Mouse (Mus musculus): ENCODE results near the gene Rln1. TPM values are rescaled to one million over a fixed set of nuclear protein-coding genes. Genes with fewer than 3 reads are reported as not detected.

Rln1 gene
- total RNA-seq (2021) = not detected
- long read RNA-seq, experiment 1 = 0 reads
- long read RNA-seq, experiment 2 = 0 reads

- intact Hi-C loops (cut with DNase I) = no loop called here
- DNase-seq = peak; percentile 19 to 35
Measured at GRCm38 (mm10) chr19:29334068-29334745, at the start of gene Rln1. Rln1 (minus strand) TSS chr19:29334670.

GRCm38 (mm10) chr19:29383368-29383767 lies 48.9 kb upstream of the Rln1 start:
- no peak for DNase-seq
- intact Hi-C loops (cut with DNase I) = no loop called here

GRCm38 (mm10) chr19:29379839-29380603 lies 45.6 kb upstream of the Rln1 start:
- intact Hi-C loops (cut with DNase I) = no loop called here
- DNase-seq = no peak

GRCm38 (mm10) chr19:29376382-29376781 lies 41.9 kb upstream of the Rln1 start:
- intact Hi-C loops (cut with DNase I) = no loop called here
- no peak for DNase-seq

- intact Hi-C loops (cut with DNase I) = no loop called here
Measured at GRCm38 (mm10) chr19:29374947-29375346, 40.5 kb upstream of the Rln1 start.

GRCm38 (mm10) chr19:29373438-29373837 lies 39.0 kb upstream of the Rln1 start:
- no peak for DNase-seq
- intact Hi-C loops (cut with DNase I) = no loop called here

More at GRCm38 (mm10) chr19:29374947-29375346, 40.5 kb upstream of the Rln1 start:
- no peak for DNase-seq

GRCm38 (mm10) chr19:29372621-29373020 lies 38.2 kb upstream of the Rln1 start:
- no peak for DNase-seq
- intact Hi-C loops (cut with DNase I) = no loop called here

- intact Hi-C loops (cut with DNase I) = no loop called here
- no peak for DNase-seq
Measured at GRCm38 (mm10) chr19:29372138-29372537, 37.7 kb upstream of the Rln1 start.

- intact Hi-C loops (cut with DNase I) = no loop called here
- DNase-seq = no peak
Measured at GRCm38 (mm10) chr19:29371284-29372081, 37.0 kb upstream of the Rln1 start.

GRCm38 (mm10) chr19:29370545-29371283 lies 36.2 kb upstream of the Rln1 start:
- intact Hi-C loops (cut with DNase I) = no loop called here
- no peak for DNase-seq

- intact Hi-C loops (cut with DNase I) = no loop called here
- no peak for DNase-seq
Measured at GRCm38 (mm10) chr19:29370112-29370511, 35.6 kb upstream of the Rln1 start.

- DNase-seq = no peak
- intact Hi-C loops (cut with DNase I) = no loop called here
Measured at GRCm38 (mm10) chr19:29368671-29369309, 34.3 kb upstream of the Rln1 start.

GRCm38 (mm10) chr19:29368041-29368440 lies 33.6 kb upstream of the Rln1 start:
- intact Hi-C loops (cut with DNase I) = no loop called here
- no peak for DNase-seq

- peak; percentile 76 for DNase-seq
- intact Hi-C loops (cut with DNase I) = no loop called here
Measured at GRCm38 (mm10) chr19:29366969-29367622, 32.6 kb upstream of the Rln1 start, which contains the start of the genes Plgrkt and Cd274. Plgrkt (minus strand) TSS chr19:29367390. Cd274 (plus strand) TSS chr19:29367455.

- intact Hi-C loops (cut with DNase I) = no loop called here
- no peak for DNase-seq
Measured at GRCm38 (mm10) chr19:29366226-29366968, 31.9 kb upstream of the Rln1 start.

- intact Hi-C loops (cut with DNase I) = no loop called here
- DNase-seq = no peak
Measured at GRCm38 (mm10) chr19:29365105-29365504, 30.6 kb upstream of the Rln1 start.

- DNase-seq = no peak
- intact Hi-C loops (cut with DNase I) = loop anchor here (5.0 kb wide), 1 partner anchor 198 kb away; no protein-coding TSS in a partner anchor
Measured at GRCm38 (mm10) chr19:29364076-29364475, 29.6 kb upstream of the Rln1 start.

- DNase-seq = no peak
- intact Hi-C loops (cut with DNase I) = loop anchor here (5.0 kb wide), 1 partner anchor 199 kb away; no protein-coding TSS in a partner anchor
Measured at GRCm38 (mm10) chr19:29363557-29363956, 29.1 kb upstream of the Rln1 start.

All from heart, postnatal 14 days (tissue).